Mouse (Mus musculus) lung, postnatal 36 days (tissue): ENCODE measurements at regions not wholly inside any gene's neighbourhood (a gene's known extent, or its start where the extent isn't known, plus 50 kb on each side); places are given as distances from the start of the nearest gene placed in this dataset.
"Not testable (repeated sequence)": the region's sequence is repeated elsewhere in the genome, so short reads cannot be mapped to it uniquely, and the experiment has no call there.

Source experiments
- DNase-seq: peaks from one replicate; pipeline ENCODE4 v3.0.0; 2022; ENCODE audit warnings: mixed read lengths

GRCm38 (mm10) chr3:7079073-7079472 lies 458.8 kb upstream of the 1700008P02Rik start:
- DNase-seq, result no peak

GRCm38 (mm10) chr3:7076850-7077249 lies 456.6 kb upstream of the 1700008P02Rik start:
- no peak for DNase-seq

- no peak for DNase-seq
These were observed 454.2 kb upstream of the 1700008P02Rik start for GRCm38 (mm10) chr3:7074488-7074887.

GRCm38 (mm10) chr3:7041372-7042057 lies 421.3 kb upstream of the 1700008P02Rik start:
- DNase-seq, result no peak

- no peak for DNase-seq
These were observed 415.6 kb upstream of the 1700008P02Rik start for GRCm38 (mm10) chr3:7035833-7036232.

- peak; percentile 2 for DNase-seq
These were observed 407.6 kb upstream of the 1700008P02Rik start for GRCm38 (mm10) chr3:7027845-7028244.

GRCm38 (mm10) chr3:7014345-7014973 lies 394.2 kb upstream of the 1700008P02Rik start:
- no peak for DNase-seq

- no peak for DNase-seq
These were observed 393.3 kb upstream of the 1700008P02Rik start for GRCm38 (mm10) chr3:7013516-7013915.

GRCm38 (mm10) chr3:7010294-7011087 lies 390.2 kb upstream of the 1700008P02Rik start:
- no peak for DNase-seq

GRCm38 (mm10) chr3:7008671-7009217 lies 388.5 kb upstream of the 1700008P02Rik start:
- no peak for DNase-seq

- no peak for DNase-seq
These were observed 387.6 kb upstream of the 1700008P02Rik start for GRCm38 (mm10) chr3:7007811-7008359.

- DNase-seq, result not testable (repeated sequence)
These were observed 371.5 kb upstream of the 1700008P02Rik start for GRCm38 (mm10) chr3:6991735-6992134.

- no peak for DNase-seq
These were observed 364.7 kb upstream of the 1700008P02Rik start for GRCm38 (mm10) chr3:6984918-6985317.

- DNase-seq, result no peak
These were observed 337.4 kb upstream of the 1700008P02Rik start for GRCm38 (mm10) chr3:6957681-6958080.

- no peak for DNase-seq
These were observed 312.4 kb upstream of the 1700008P02Rik start for GRCm38 (mm10) chr3:6932535-6933103.

- no peak for DNase-seq
These were observed 306.5 kb upstream of the 1700008P02Rik start for GRCm38 (mm10) chr3:6926737-6927136.

GRCm38 (mm10) chr3:6922647-6923046 lies 302.4 kb upstream of the 1700008P02Rik start:
- not testable (repeated sequence) for DNase-seq

- DNase-seq, result no peak
These were observed 300.0 kb upstream of the 1700008P02Rik start for GRCm38 (mm10) chr3:6920253-6920652.

GRCm38 (mm10) chr3:6887936-6888335 lies 267.7 kb upstream of the 1700008P02Rik start:
- no peak for DNase-seq

GRCm38 (mm10) chr3:6887053-6887700 lies 266.9 kb upstream of the 1700008P02Rik start:
- no peak for DNase-seq

- DNase-seq, result no peak
These were observed 266.2 kb upstream of the 1700008P02Rik start for GRCm38 (mm10) chr3:6886200-6887052.
